Mouse (Mus musculus): ENCODE data around the gene Tmbim6.

The Tmbim6 gene

DNA sequence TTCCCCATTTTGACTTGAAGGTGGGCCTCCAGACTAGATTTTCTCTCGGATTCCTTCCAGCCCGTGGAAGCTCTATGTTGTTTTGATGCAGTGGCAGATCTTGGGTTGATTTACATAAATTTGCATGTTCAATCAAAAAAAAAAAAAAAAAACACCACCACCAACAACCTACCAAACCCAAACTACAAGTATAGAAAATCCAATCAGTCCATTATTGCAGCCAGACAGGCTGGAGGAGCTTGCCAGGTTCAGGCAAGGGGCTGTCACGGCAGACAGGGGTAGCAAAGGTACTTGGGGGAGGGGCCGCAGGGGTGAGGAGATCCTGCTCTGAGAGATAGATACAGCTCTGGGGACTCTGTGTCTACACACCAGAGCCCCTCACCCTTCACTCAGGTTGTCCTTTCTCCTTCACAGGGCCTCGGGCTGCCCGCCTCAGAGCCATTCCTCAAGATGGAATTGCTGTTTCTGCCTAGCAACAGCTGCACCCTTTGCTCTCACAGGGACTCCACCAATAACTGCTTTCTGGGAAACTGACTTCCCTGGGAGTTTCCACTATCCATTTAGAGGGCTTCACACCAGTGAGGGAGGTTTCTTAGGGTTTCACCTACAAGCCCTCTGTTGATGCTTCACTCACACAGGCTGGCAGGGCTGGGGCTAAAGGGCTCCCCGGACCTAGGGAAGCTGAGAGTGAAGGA, 62.0 kb downstream of the Tmbim6 start:
- DNase-seq, result no peak

DNA sequence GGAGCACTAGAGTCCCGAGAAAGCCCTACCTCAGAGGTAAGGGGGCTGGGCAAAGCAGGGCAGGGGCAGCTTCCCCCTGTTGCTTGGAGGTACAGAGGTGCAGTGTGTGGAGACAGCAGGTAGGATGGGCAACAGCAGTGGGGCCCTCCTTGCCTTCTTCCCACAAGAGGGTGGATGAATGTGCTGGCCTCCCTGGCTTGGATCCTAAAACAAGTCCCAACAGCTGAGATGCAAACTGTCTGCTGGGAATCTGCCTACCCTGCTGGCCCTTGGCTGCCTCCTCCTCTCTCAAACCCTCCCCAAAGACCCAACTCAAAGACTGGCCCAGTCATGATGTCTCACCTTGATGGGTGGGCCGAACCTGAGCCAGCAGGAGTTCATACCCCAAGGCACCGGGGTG, 62.7 kb downstream of the Tmbim6 start:
- no peak for DNase-seq

- DNase-seq, result peak in 1 of 2 experiments; percentile 51
These were observed 63.8 kb downstream of the Tmbim6 start for GRCm38 (mm10) chr15:99456338-99456962.

- DNase-seq, result peak; percentile 68 to 75
These were observed 64.4 kb downstream of the Tmbim6 start for GRCm38 (mm10) chr15:99456963-99457605.

GRCm38 (mm10) chr15:99457606-99458401, 65.1 kb downstream of the Tmbim6 start, which contains the start of gene Nckap5l:
Gene Nckap5l, minus strand, starts transcription at chr15:99457748.
- DNase-seq, result peak; percentile 88 to 93
